Comparison of ENCODE assay signal across 10 mouse cellular contexts in genomic region chr12:80197343-80197742, GRCm38 (mm10).
DNase-seq lines count a peak whose midpoint lies in the region; ATAC-seq and TF ChIP-seq lines count a peak whose summit lies in the region.
"Had no signal": no experiment of that assay in that cellular context is flagged by ENCODE, and none has a peak within 500 bp of the region (broad histone marks: within the 10 kb centered on the region; RNA-seq: fewer than 3 reads in every experiment).

No protein-coding gene starts in this region.

- peaks cover 2% of the 10 kb centered on the region; the same call in 1 of the 2 replicates for H3K36me3 ChIP-seq in midbrain, embryonic 11.5 days (ENCODE audit: control insufficient read depth, insufficient read depth, low read length)
- H3K36me3 ChIP-seq in midbrain, embryonic 13.5 days: no peaks in the 10 kb centered on the region
- peaks cover 22% of the 10 kb centered on the region for H3K36me3 ChIP-seq in liver, embryonic 13.5 days
- peaks cover 14% of the 10 kb centered on the region for H3K36me3 ChIP-seq in small intestine, adult 2 months (ENCODE audit: control insufficient read depth, insufficient read depth, low read length)

- no peaks in the 10 kb centered on the region for H3K27me3 ChIP-seq in midbrain, embryonic 11.5 days (ENCODE audit: control insufficient read depth, insufficient read depth, low read length)
- H3K27me3 ChIP-seq in midbrain, embryonic 13.5 days: no peaks in the 10 kb centered on the region
- no peaks in the 10 kb centered on the region for H3K27me3 ChIP-seq in liver, embryonic 13.5 days
- no peaks in the 10 kb centered on the region for H3K27me3 ChIP-seq in small intestine, adult 2 months (ENCODE audit: control insufficient read depth, insufficient read depth, low read length)
- H3K27me3 ChIP-seq: hindbrain, embryonic 15.5 days; neural tube, embryonic 13.5 days had no signal

- H3K4me2 ChIP-seq in midbrain, embryonic 11.5 days: no peak overlapping the region
- no peak overlapping the region for H3K4me2 ChIP-seq in midbrain, embryonic 13.5 days (replicated peaks)
- no peak overlapping the region for H3K4me2 ChIP-seq in liver, embryonic 13.5 days
- H3K4me2 ChIP-seq: hindbrain, embryonic 15.5 days; neural tube, embryonic 13.5 days had no signal

- intact Hi-C loops in gastrocnemius, postnatal 14 days (cut with DNase I; ENCODE audit: low total_unique reads): loop anchor here (5.0 kb wide), 2 partner anchors 35 to 180 kb away; no protein-coding TSS in a partner anchor

- H3K4me1 ChIP-seq in midbrain, embryonic 11.5 days (ENCODE audit: control insufficient read depth, insufficient read depth, low read length): no peaks in the 10 kb centered on the region
- no peaks in the 10 kb centered on the region for H3K4me1 ChIP-seq in midbrain, embryonic 13.5 days (replicated peaks)
- no peaks in the 10 kb centered on the region for H3K4me1 ChIP-seq in liver, embryonic 13.5 days (replicated peaks)
- H3K4me1 ChIP-seq in small intestine, adult 2 months (ENCODE audit: control insufficient read depth, insufficient read depth, insufficient read length, low read length): no peaks in the 10 kb centered on the region
- H3K4me1 ChIP-seq: hindbrain, embryonic 15.5 days; neural tube, embryonic 13.5 days had no signal

- H3K9ac ChIP-seq in midbrain, embryonic 11.5 days (ENCODE audit: low read length): no peak overlapping the region
- H3K9ac ChIP-seq in midbrain, embryonic 13.5 days (replicated peaks): no peak overlapping the region
- H3K9ac ChIP-seq in liver, embryonic 13.5 days: no peak overlapping the region
- H3K9ac ChIP-seq: hindbrain, embryonic 15.5 days; neural tube, embryonic 13.5 days had no signal

- 78% methylated on average over 10 of the region's 10 CpGs for WGBS in midbrain, embryonic 11.5 days
- 80% methylated on average over 10 of the region's 10 CpGs for WGBS in midbrain, embryonic 13.5 days
- 62% methylated on average over 10 of the region's 10 CpGs for WGBS in liver, embryonic 13.5 days (ENCODE audit: insufficient replicate concordance)
- WGBS in small intestine, adult 2 months: 79% methylated on average over 10 of the region's 10 CpGs

- peak; percentile 81; the same call in 1 of the 2 replicates for TF ChIP-seq CTCF in small intestine, adult 2 months (IDR thresholded peaks at IDR 0.05; ENCODE audit: extremely low read depth, insufficient read length, insufficient replicate concordance, low read depth, low read length)

- peak; percentile 29 to 74 for DNase-seq in adrenal gland, adult (ENCODE audit: inconsistent age in 2 of 2, low spot score in 1 of 2)
- no peak for DNase-seq in adrenal gland, adult 8-10 months
- DNase-seq in midbrain, embryonic 11.5 days (ENCODE audit: low spot score, missing footprints): peak; percentile 96
- peak; percentile 59 for DNase-seq in brain, adult 2 months (ENCODE audit: low read depth, low spot score)
- DNase-seq in gastrocnemius, postnatal 14 days: peak; percentile 41
- DNase-seq in liver, embryonic 13.5 days: peak; percentile 48

- H3K27ac ChIP-seq in midbrain, embryonic 11.5 days (ENCODE audit: low read depth, low read length): no peak overlapping the region
- H3K27ac ChIP-seq in midbrain, embryonic 13.5 days: no peak overlapping the region
- no peak overlapping the region for H3K27ac ChIP-seq in liver, embryonic 13.5 days
- no peak overlapping the region for H3K27ac ChIP-seq in small intestine, adult 2 months (ENCODE audit: insufficient read depth, low read depth, low read length)
- H3K27ac ChIP-seq: hindbrain, embryonic 15.5 days; neural tube, embryonic 13.5 days had no signal

- H3K4me3 ChIP-seq in midbrain, embryonic 11.5 days (ENCODE audit: low read depth, low read length): no peak overlapping the region
- H3K4me3 ChIP-seq in midbrain, embryonic 13.5 days (replicated peaks): no peak overlapping the region
- H3K4me3 ChIP-seq in liver, embryonic 13.5 days (replicated peaks): no peak overlapping the region
- H3K4me3 ChIP-seq in small intestine, adult 2 months (ENCODE audit: low read depth, low read length): no peak overlapping the region
- H3K4me3 ChIP-seq: hindbrain, embryonic 15.5 days; neural tube, embryonic 13.5 days had no signal

- no peaks in the 10 kb centered on the region; the same call in 1 of the 2 replicates for H3K9me3 ChIP-seq in midbrain, embryonic 11.5 days (ENCODE audit: control insufficient read depth, low read length)
- H3K9me3 ChIP-seq in midbrain, embryonic 13.5 days: no peaks in the 10 kb centered on the region
- no peaks in the 10 kb centered on the region for H3K9me3 ChIP-seq in liver, embryonic 13.5 days (replicated peaks)
- H3K9me3 ChIP-seq: hindbrain, embryonic 15.5 days had no signal

- ATAC-seq in midbrain, embryonic 11.5 days (ENCODE audit: low FRiP score): no peak
- no peak for ATAC-seq in midbrain, embryonic 13.5 days
- ATAC-seq in liver, embryonic 13.5 days (ENCODE audit: low read depth): no peak

- TF ChIP-seq POLR2A in small intestine, adult 2 months (IDR thresholded peaks at IDR 0.05; ENCODE audit: low read depth, low read length): no peak
